Mouse (Mus musculus): ENCODE measurements around the gene Ttc8.

- no peak for TF ChIP-seq CTCF (IDR thresholded peaks at IDR 0.05; ENCODE audit: insufficient read depth, low read depth, low read length)
- TF ChIP-seq POLR2A (IDR thresholded peaks at IDR 0.05; ENCODE audit: insufficient read depth, low read depth, low read length): no peak
These were observed 14.9 kb upstream of the Ttc8 start for GRCm38 (mm10) chr12:98905466-98905865.

Measured in olfactory bulb, adult 2 months (tissue).